Mouse (Mus musculus): ENCODE results near the gene Gm49395.

DNA sequence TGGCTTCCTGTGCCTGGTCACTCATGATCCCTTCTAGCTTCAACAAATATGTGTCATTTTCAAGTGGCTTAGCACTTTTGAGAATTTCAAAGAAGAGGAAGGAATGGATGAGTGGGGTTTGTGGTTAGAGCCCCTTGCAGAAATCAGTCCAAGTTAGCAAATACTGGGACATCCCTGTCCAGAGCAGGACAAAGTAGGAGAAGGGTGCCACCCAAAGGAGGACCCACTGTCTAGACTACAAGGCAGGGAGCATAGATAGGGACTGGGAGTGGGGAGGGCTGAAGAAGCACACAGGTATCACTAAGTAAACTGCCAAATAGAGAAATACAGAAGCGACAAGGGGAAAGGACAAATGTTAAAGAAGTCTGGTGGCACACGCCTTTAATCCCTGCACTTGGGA, 1.0 kb upstream of the Gm49395 start:
- TF ChIP-seq CTCF (IDR thresholded peaks at IDR 0.05; ENCODE audit: borderline replicate concordance, insufficient read depth, low read length) = no peak
- TF ChIP-seq POLR2A (IDR thresholded peaks at IDR 0.05; ENCODE audit: low read depth, low read length) = 0 out of 2 replicates have a peak, but pooled peaks have one; percentile 18

Measured in embryonic fibroblast, embryonic 13.5 days (primary cell).